Mouse (Mus musculus): ENCODE results near the gene Fbxl13. TPM values are rescaled to one million over a fixed set of nuclear protein-coding genes. Genes with fewer than 3 reads are reported as not detected.

The Fbxl13 gene
- total and polyA plus RNA-seq, 3 experiments, result 0.13 to 0.23 TPM; not detected in 1

- DNase-seq (ENCODE audit: low read depth, low spot score), result no peak
- TF ChIP-seq ZMIZ1 (IDR thresholded peaks at IDR 0.05; ENCODE audit: low read depth, low read length), result no peak
- TF ChIP-seq EP300 (IDR thresholded peaks at IDR 0.05; ENCODE audit: low read depth in 1 of 2, low read length in 2 of 2), result no peak
- TF ChIP-seq MAFK (IDR thresholded peaks at IDR 0.05; ENCODE audit: borderline replicate concordance, low read depth, low read length), result no peak
- no peak for TF ChIP-seq POLR2AphosphoS2 (IDR thresholded peaks at IDR 0.05; ENCODE audit: low read length)
- TF ChIP-seq MXI1 (IDR thresholded peaks at IDR 0.05; ENCODE audit: low read depth, low read length), result no peak
- no peak for TF ChIP-seq E2F4 (IDR thresholded peaks at IDR 0.05; ENCODE audit: borderline replicate concordance, low read depth, low read length)
- no peak for TF ChIP-seq POLR2A (IDR thresholded peaks at IDR 0.05; ENCODE audit: control insufficient read depth in 1 of 2, insufficient read depth in 1 of 2, low read depth in 1 of 2, low read length in 2 of 2, poor library complexity in 1 of 2)
- TF ChIP-seq TCF12 (IDR thresholded peaks at IDR 0.05; ENCODE audit: low read depth, low read length), result no peak
- TF ChIP-seq TBP (IDR thresholded peaks at IDR 0.05; ENCODE audit: low read depth, low read length), result no peak
- no peak for TF ChIP-seq ZKSCAN1 (IDR thresholded peaks at IDR 0.05; ENCODE audit: low read depth, low read length)
- no peak for TF ChIP-seq RCOR1 (IDR thresholded peaks at IDR 0.05; ENCODE audit: low read depth, low read length)
- H3K9me3 ChIP-seq (replicated peaks; ENCODE audit: insufficient read depth, low read length), result no peaks in the 10 kb centered on the region
- no peak overlapping the region for H3K9ac ChIP-seq (ENCODE audit: control insufficient read depth, low read depth, low read length, poor library complexity, severe bottlenecking)
- no peaks in the 10 kb centered on the region for H3K79me2 ChIP-seq (ENCODE audit: control insufficient read depth, insufficient read depth, low read length, poor library complexity)
- no peaks in the 10 kb centered on the region for H3K36me3 ChIP-seq (ENCODE audit: control insufficient read depth in 1 of 2, insufficient read depth in 2 of 2, low read length in 2 of 2)
- no peaks in the 10 kb centered on the region for H3K4me1 ChIP-seq (ENCODE audit: control insufficient read depth in 1 of 2, insufficient read depth in 2 of 2, low read length in 2 of 2)
- peaks cover 0 to 1% of the 10 kb centered on the region in 2 experiments; a peak in 2 of 4 replicates for H3K27me3 ChIP-seq (ENCODE audit: control insufficient read depth in 1 of 2, insufficient read depth in 2 of 2, low read length in 2 of 2)
- H3K27ac ChIP-seq (ENCODE audit: control insufficient read depth, low read depth, low read length), result no peak overlapping the region
- H3K4me3 ChIP-seq (ENCODE audit: control insufficient read depth in 1 of 2, insufficient read depth in 1 of 2, low read depth in 2 of 2, low read length in 2 of 2), result no peak overlapping the region
Observed at GRCm38 (mm10) chr5:21493294-21493999, 152.0 kb downstream of the Fbxl13 start.

GRCm38 (mm10) chr5:21492213-21492612 is 153.2 kb downstream of the Fbxl13 start:
- H3K36me3 ChIP-seq (ENCODE audit: control insufficient read depth in 1 of 2, insufficient read depth in 2 of 2, low read length in 2 of 2), result no peaks in the 10 kb centered on the region
- no peak for DNase-seq (ENCODE audit: low read depth, low spot score)
- TF ChIP-seq CTCF (IDR thresholded peaks at IDR 0.05 in 2 of 3, conservative IDR thresholded peaks at IDR 0.05 in 1 of 3; ENCODE audit: control insufficient read depth in 1 of 3, insufficient read depth in 1 of 3, low read depth in 2 of 3, low read length in 3 of 3, poor library complexity in 1 of 3, severe bottlenecking in 1 of 3), result no peak
- no peak for TF ChIP-seq TCF12 (IDR thresholded peaks at IDR 0.05; ENCODE audit: low read depth, low read length)
- TF ChIP-seq SIN3A (IDR thresholded peaks at IDR 0.05; ENCODE audit: low read length), result no peak
- TF ChIP-seq MAX (IDR thresholded peaks at IDR 0.05; ENCODE audit: low read length), result no peak
- no peak for TF ChIP-seq MYC (IDR thresholded peaks at IDR 0.05; ENCODE audit: low read depth, low read length)
- TF ChIP-seq ZC3H11A (IDR thresholded peaks at IDR 0.05; ENCODE audit: low read depth, low read length), result no peak
- no peak for TF ChIP-seq TAL1 (IDR thresholded peaks at IDR 0.05; ENCODE audit: low read length)
- TF ChIP-seq MAFK (IDR thresholded peaks at IDR 0.05; ENCODE audit: borderline replicate concordance, low read depth, low read length), result no peak
- no peak overlapping the region for H3K27ac ChIP-seq (ENCODE audit: control insufficient read depth, low read depth, low read length)
- H3K9ac ChIP-seq (ENCODE audit: control insufficient read depth, low read depth, low read length, poor library complexity, severe bottlenecking), result no peak overlapping the region
- no peaks in the 10 kb centered on the region for H3K4me1 ChIP-seq (ENCODE audit: control insufficient read depth in 1 of 2, insufficient read depth in 2 of 2, low read length in 2 of 2)
- H3K79me2 ChIP-seq (ENCODE audit: control insufficient read depth, insufficient read depth, low read length, poor library complexity), result no peaks in the 10 kb centered on the region
- no peaks in the 10 kb centered on the region for H3K9me3 ChIP-seq (replicated peaks; ENCODE audit: insufficient read depth, low read length)
- H3K4me3 ChIP-seq (ENCODE audit: control insufficient read depth in 1 of 2, insufficient read depth in 1 of 2, low read depth in 2 of 2, low read length in 2 of 2), result no peak overlapping the region
- peaks cover 0 to 1% of the 10 kb centered on the region in 2 experiments; a peak in 2 of 4 replicates for H3K27me3 ChIP-seq (ENCODE audit: control insufficient read depth in 1 of 2, insufficient read depth in 2 of 2, low read length in 2 of 2)
